Comparison of ENCODE assay signal across 22 mouse cellular contexts in genomic region chr15:102528396-102528795, GRCm38 (mm10). TPM values are rescaled to one million over a fixed set of nuclear protein-coding genes. Genes with fewer than 3 reads are reported as not detected.
DNase-seq lines count a peak whose midpoint lies in the region; ATAC-seq lines count a peak whose summit lies in the region.
"Had no signal": no experiment of that assay in that cellular context is flagged by ENCODE, and none has a peak within 500 bp of the region (broad histone marks: within the 10 kb centered on the region; RNA-seq: fewer than 3 reads in every experiment).

No protein-coding gene starts in this region.

- no peaks in the 10 kb centered on the region for H3K27me3 ChIP-seq in heart, embryonic 11.5 days (ENCODE audit: control insufficient read depth, insufficient read depth, low read length)
- no peaks in the 10 kb centered on the region for H3K27me3 ChIP-seq in midbrain, embryonic 11.5 days (ENCODE audit: control insufficient read depth, insufficient read depth, low read length)
- no peaks in the 10 kb centered on the region for H3K27me3 ChIP-seq in midbrain, embryonic 10.5 days (ENCODE audit: low read depth, poor library complexity, severe bottlenecking)
- H3K27me3 ChIP-seq: CH12.LX; embryonic facial prominence, embryonic 12.5 days; forebrain, embryonic 13.5 days; forebrain, embryonic 15.5 days; Patski had no signal

- H3K27ac ChIP-seq in heart, embryonic 11.5 days (ENCODE audit: low read depth, low read length) = no peak overlapping the region
- H3K27ac ChIP-seq in midbrain, embryonic 11.5 days (ENCODE audit: low read depth, low read length) = no peak overlapping the region
- H3K27ac ChIP-seq in midbrain, embryonic 10.5 days (replicated peaks) = no peak overlapping the region
- H3K27ac ChIP-seq: embryonic facial prominence, embryonic 10.5 days; embryonic facial prominence, embryonic 12.5 days; forebrain, embryonic 13.5 days; forebrain, embryonic 15.5 days had no signal

- H3K4me2 ChIP-seq in heart, embryonic 11.5 days = no peak overlapping the region
- no peak overlapping the region for H3K4me2 ChIP-seq in midbrain, embryonic 11.5 days
- H3K4me2 ChIP-seq: embryonic facial prominence, embryonic 12.5 days; forebrain, embryonic 13.5 days; forebrain, embryonic 15.5 days had no signal

- DNase-seq in heart, adult 11 months = peak; percentile 76
- peak; percentile 66 for DNase-seq in midbrain, embryonic 11.5 days (ENCODE audit: low spot score, missing footprints)
- DNase-seq in midbrain, embryonic 10.5 days (ENCODE audit: low spot score) = no peak
- DNase-seq in naive thymus-derived CD4-positive, alpha-beta T cell, adult 2 months (ENCODE audit: low read depth) = peak; percentile 5
- DNase-seq: adrenal gland, adult 8-10 months; adrenal gland, postnatal 14 days; adrenal gland, postnatal 36 days; cerebellum, adult 11-12 months; cerebellum, adult 9-10 months had no signal

- no peak overlapping the region for H3K4me3 ChIP-seq in heart, embryonic 11.5 days (ENCODE audit: low read depth, low read length)
- H3K4me3 ChIP-seq in midbrain, embryonic 11.5 days (ENCODE audit: low read depth, low read length) = no peak overlapping the region
- no peak overlapping the region for H3K4me3 ChIP-seq in midbrain, embryonic 10.5 days
- H3K4me3 ChIP-seq: embryonic facial prominence, embryonic 10.5 days; embryonic facial prominence, embryonic 12.5 days; forebrain, embryonic 13.5 days; forebrain, embryonic 15.5 days had no signal

- no peaks in the 10 kb centered on the region for H3K4me1 ChIP-seq in heart, embryonic 11.5 days (ENCODE audit: control insufficient read depth, insufficient read depth, low read length)
- no peaks in the 10 kb centered on the region for H3K4me1 ChIP-seq in midbrain, embryonic 11.5 days (ENCODE audit: control insufficient read depth, insufficient read depth, low read length)
- no peaks in the 10 kb centered on the region for H3K4me1 ChIP-seq in midbrain, embryonic 10.5 days
- H3K4me1 ChIP-seq: embryonic facial prominence, embryonic 10.5 days; embryonic facial prominence, embryonic 12.5 days; forebrain, embryonic 13.5 days; forebrain, embryonic 15.5 days had no signal

- WGBS in heart, embryonic 11.5 days (ENCODE audit: insufficient replicate concordance) = 97% methylated on average over 1 of the region's 1 CpGs
- 95% methylated on average over 1 of the region's 1 CpGs for WGBS in midbrain, embryonic 11.5 days
- 94% methylated on average over 1 of the region's 1 CpGs for WGBS in midbrain, embryonic 10.5 days

- H3K36me3 ChIP-seq in heart, embryonic 11.5 days (ENCODE audit: control insufficient read depth, insufficient read depth, low read length) = peaks cover 12% of the 10 kb centered on the region
- H3K36me3 ChIP-seq in midbrain, embryonic 11.5 days (ENCODE audit: control insufficient read depth, insufficient read depth, low read length) = peaks cover 3% of the 10 kb centered on the region; the same call in 1 of the 2 replicates
- peaks cover 72% of the 10 kb centered on the region for H3K36me3 ChIP-seq in midbrain, embryonic 10.5 days

- no peak for ATAC-seq in heart, embryonic 11.5 days (replicated peaks; ENCODE audit: insufficient number of reproducible peaks, low FRiP score, low TSS enrichment)
- no peak for ATAC-seq in midbrain, embryonic 11.5 days (ENCODE audit: low FRiP score)
- ATAC-seq: activated CD4-positive, CD25-positive, alpha-beta regulatory T cell, adult 4 months; CD4-positive, CD25-positive, alpha-beta regulatory T cell, adult 4 months; forebrain, embryonic 13.5 days; forebrain, embryonic 15.5 days; Patski had no signal

- H3K9me3 ChIP-seq in heart, embryonic 11.5 days (replicated peaks; ENCODE audit: control insufficient read depth, low read length) = no peaks in the 10 kb centered on the region
- H3K9me3 ChIP-seq in midbrain, embryonic 11.5 days (ENCODE audit: control insufficient read depth, low read length) = no peaks in the 10 kb centered on the region
- no peaks in the 10 kb centered on the region for H3K9me3 ChIP-seq in midbrain, embryonic 10.5 days (replicated peaks)
- H3K9me3 ChIP-seq: embryonic facial prominence, embryonic 10.5 days; embryonic facial prominence, embryonic 12.5 days; forebrain, embryonic 13.5 days; forebrain, embryonic 15.5 days; G1E had no signal

- no peak overlapping the region for H3K9ac ChIP-seq in heart, embryonic 11.5 days (ENCODE audit: low read depth, low read length)
- H3K9ac ChIP-seq in midbrain, embryonic 11.5 days (ENCODE audit: low read length) = no peak overlapping the region
- H3K9ac ChIP-seq: embryonic facial prominence, embryonic 12.5 days; forebrain, embryonic 13.5 days; forebrain, embryonic 15.5 days had no signal

RNA-seq across cellular contexts. Expression of gene Npff, which starts 3.7 kb away (rescaled TPM):
- 0.68 and 1.2 TPM in 2 replicates for polyA plus RNA-seq in heart, embryonic 11.5 days (2014; fragmentation: Nextera tagmentation; extraction: Ambion mirVana)
- polyA plus RNA-seq in midbrain, embryonic 11.5 days (2014; fragmentation: Nextera tagmentation; extraction: Ambion mirVana) = 0.98 and 1.9 TPM in 2 replicates
- 2.0 and 2.9 TPM in 2 replicates for polyA plus RNA-seq in midbrain, embryonic 10.5 days (2016; fragmentation: Nextera tagmentation; extraction: Ambion mirVana)

RNA-seq across cellular contexts. Expression of gene Tarbp2, which starts 10.4 kb away (rescaled TPM):
- polyA plus RNA-seq in heart, embryonic 11.5 days (2014; fragmentation: Nextera tagmentation; extraction: Ambion mirVana) = 97.7 and 108 TPM in 2 replicates
- polyA plus RNA-seq in midbrain, embryonic 11.5 days (2014; fragmentation: Nextera tagmentation; extraction: Ambion mirVana) = 91.2 and 96.6 TPM in 2 replicates
- polyA plus RNA-seq in midbrain, embryonic 10.5 days (2016; fragmentation: Nextera tagmentation; extraction: Ambion mirVana) = 133 and 143 TPM in 2 replicates

RNA-seq across cellular contexts. Expression of gene Map3k12, which starts 11.5 kb away (rescaled TPM):
- 10.0 and 10.9 TPM in 2 replicates for polyA plus RNA-seq in heart, embryonic 11.5 days (2014; fragmentation: Nextera tagmentation; extraction: Ambion mirVana)
- 16.4 and 19.7 TPM in 2 replicates for polyA plus RNA-seq in midbrain, embryonic 11.5 days (2014; fragmentation: Nextera tagmentation; extraction: Ambion mirVana)
- polyA plus RNA-seq in midbrain, embryonic 10.5 days (2016; fragmentation: Nextera tagmentation; extraction: Ambion mirVana) = 23.4 and 31.8 TPM in 2 replicates

RNA-seq across cellular contexts. Expression of gene Gm10337, which starts 24.9 kb away (rescaled TPM):
- polyA plus RNA-seq in heart, embryonic 11.5 days (2014; fragmentation: Nextera tagmentation; extraction: Ambion mirVana) = 2.7 TPM in 1 of 2 replicates, not detected in the other
- 6.7 TPM in 1 of 2 replicates, not detected in the other for polyA plus RNA-seq in midbrain, embryonic 11.5 days (2014; fragmentation: Nextera tagmentation; extraction: Ambion mirVana)
- 3.5 TPM in 1 of 2 replicates, not detected in the other for polyA plus RNA-seq in midbrain, embryonic 10.5 days (2016; fragmentation: Nextera tagmentation; extraction: Ambion mirVana)
- polyA plus RNA-seq: activated CD4-positive, CD25-positive, alpha-beta regulatory T cell, adult 4 months; CD4-positive, CD25-positive, alpha-beta regulatory T cell, adult 4 months; cerebellum, adult 2 months; cortical plate, adult 2 months; embryonic facial prominence, embryonic 12.5 days; forebrain, embryonic 11.5 days; G1E had no signal

RNA-seq across cellular contexts. Expression of gene Pcbp2, which starts 58.1 kb away (rescaled TPM):
- 187 and 213 TPM in 2 replicates for polyA plus RNA-seq in heart, embryonic 11.5 days (2014; fragmentation: Nextera tagmentation; extraction: Ambion mirVana)
- polyA plus RNA-seq in midbrain, embryonic 11.5 days (2014; fragmentation: Nextera tagmentation; extraction: Ambion mirVana) = 234 and 255 TPM in 2 replicates
- 194 and 201 TPM in 2 replicates for polyA plus RNA-seq in midbrain, embryonic 10.5 days (2016; fragmentation: Nextera tagmentation; extraction: Ambion mirVana)
